Comparison of ENCODE assay signal across 14 mouse cellular contexts in genomic region chr10:69386767-69387166, GRCm38 (mm10). TPM values are rescaled to one million over a fixed set of nuclear protein-coding genes. Genes with fewer than 3 reads are reported as not detected.
"Had no signal": no experiment of that assay in that cellular context is flagged by ENCODE, and none has a peak within 500 bp of the region (broad histone marks: within the 10 kb centered on the region; RNA-seq: fewer than 3 reads in every experiment).

No protein-coding gene starts in this region.

- ATAC-seq: midbrain, embryonic 13.5 days; midbrain, embryonic 15.5 days had no signal

- H3K27ac ChIP-seq: midbrain, embryonic 13.5 days; midbrain, embryonic 15.5 days; neural tube, embryonic 12.5 days; stomach, embryonic 15.5 days; stomach, postnatal 0 days had no signal

- DNase-seq: lung, adult 18-20 months; lung, postnatal 10 days; lung, postnatal 4 days; right cerebral cortex, postnatal 14 days; thymus, adult 2 months; thymus, postnatal 25 days; thymus, postnatal 4 days had no signal

- H3K4me3 ChIP-seq: megakaryocyte, embryonic 14.5 days; midbrain, embryonic 13.5 days; midbrain, embryonic 15.5 days; neural tube, embryonic 12.5 days; stomach, embryonic 15.5 days had no signal

- H3K27me3 ChIP-seq: megakaryocyte, embryonic 14.5 days; midbrain, embryonic 13.5 days; midbrain, embryonic 15.5 days; neural tube, embryonic 12.5 days; stomach, embryonic 15.5 days had no signal

- H3K4me1 ChIP-seq: megakaryocyte, embryonic 14.5 days; midbrain, embryonic 13.5 days; midbrain, embryonic 15.5 days; neural tube, embryonic 12.5 days; stomach, embryonic 15.5 days had no signal

- H3K36me3 ChIP-seq: midbrain, embryonic 13.5 days; midbrain, embryonic 15.5 days; neural tube, embryonic 12.5 days; stomach, embryonic 15.5 days had no signal

RNA-seq across cellular contexts. Expression of gene Ank3, which starts 11.8 kb away (rescaled TPM):
- total RNA-seq: monocyte, adult 5-6 weeks had no signal
